45 mouse cellular contexts compared by ENCODE assay signal in genomic region chr8:60534945-60535344, GRCm38 (mm10). TPM values are rescaled to one million over a fixed set of nuclear protein-coding genes. Genes with fewer than 3 reads are reported as not detected.
DNase-seq lines count a peak whose midpoint lies in the region; ATAC-seq and TF ChIP-seq lines count a peak whose summit lies in the region.
"Had no signal": no experiment of that assay in that cellular context is flagged by ENCODE, and none has a peak within 500 bp of the region (broad histone marks: within the 10 kb centered on the region; RNA-seq: fewer than 3 reads in every experiment).

No protein-coding gene starts in this region.

- 31% methylated on average over 2 of the region's 2 CpGs for WGBS in hindbrain, embryonic 11.5 days
- WGBS in hindbrain, embryonic 14.5 days = 25% methylated on average over 2 of the region's 2 CpGs
- WGBS in liver, postnatal 0 days (ENCODE audit: insufficient replicate concordance) = 40% methylated on average over 2 of the region's 2 CpGs
- 55% methylated on average over 2 of the region's 2 CpGs for WGBS in liver, embryonic 11.5 days

- no peak overlapping the region for H3K9ac ChIP-seq in hindbrain, embryonic 11.5 days (ENCODE audit: low read depth, low read length)
- H3K9ac ChIP-seq in hindbrain, embryonic 14.5 days = no peak overlapping the region
- no peak overlapping the region for H3K9ac ChIP-seq in liver, postnatal 0 days (replicated peaks)
- H3K9ac ChIP-seq in liver, embryonic 11.5 days (ENCODE audit: low read depth, low read length) = no peak overlapping the region
- H3K9ac ChIP-seq: embryonic facial prominence, embryonic 13.5 days; forebrain, embryonic 15.5 days; intestine, embryonic 15.5 days; limb, embryonic 12.5 days; liver, embryonic 14.5 days; lung, embryonic 15.5 days had no signal

- no peaks in the 10 kb centered on the region for H3K36me3 ChIP-seq in hindbrain, embryonic 11.5 days (ENCODE audit: control insufficient read depth, insufficient read depth, low read length)
- no peaks in the 10 kb centered on the region for H3K36me3 ChIP-seq in hindbrain, embryonic 14.5 days (replicated peaks; ENCODE audit: control insufficient read depth, insufficient read depth)
- H3K36me3 ChIP-seq in liver, postnatal 0 days (replicated peaks; ENCODE audit: insufficient read depth, low read length) = no peaks in the 10 kb centered on the region
- H3K36me3 ChIP-seq in liver, embryonic 11.5 days (ENCODE audit: control insufficient read depth, insufficient read depth, low read length) = no peaks in the 10 kb centered on the region
- H3K36me3 ChIP-seq: embryonic facial prominence, embryonic 13.5 days; forebrain, embryonic 15.5 days; hindbrain, embryonic 10.5 days; intestine, embryonic 15.5 days; limb, embryonic 12.5 days; lung, embryonic 15.5 days had no signal

- no peaks in the 10 kb centered on the region for H3K9me3 ChIP-seq in hindbrain, embryonic 11.5 days (ENCODE audit: control insufficient read depth, low read length)
- no peaks in the 10 kb centered on the region for H3K9me3 ChIP-seq in hindbrain, embryonic 14.5 days (ENCODE audit: control insufficient read depth, low read length)
- H3K9me3 ChIP-seq in liver, postnatal 0 days (ENCODE audit: low read length) = peaks cover 5% of the 10 kb centered on the region; the same call in 1 of the 2 replicates
- no peaks in the 10 kb centered on the region for H3K9me3 ChIP-seq in liver, embryonic 11.5 days (ENCODE audit: control insufficient read depth, low read length)
- H3K9me3 ChIP-seq: embryonic facial prominence, embryonic 13.5 days; forebrain, embryonic 15.5 days; intestine, embryonic 15.5 days; limb, embryonic 12.5 days; lung, embryonic 15.5 days had no signal

- TF ChIP-seq EP300 in liver, postnatal 0 days (IDR thresholded peaks at IDR 0.05; ENCODE audit: low read depth) = peak; percentile 29; the same call in 1 of the 2 replicates

- H3K4me2 ChIP-seq in hindbrain, embryonic 11.5 days (replicated peaks; ENCODE audit: low read depth, low read length) = no peak overlapping the region
- no peak overlapping the region for H3K4me2 ChIP-seq in hindbrain, embryonic 14.5 days (replicated peaks)
- no peak overlapping the region for H3K4me2 ChIP-seq in liver, postnatal 0 days (ENCODE audit: low read depth, low read length)
- H3K4me2 ChIP-seq in liver, embryonic 11.5 days = no peak overlapping the region
- H3K4me2 ChIP-seq: embryonic facial prominence, embryonic 13.5 days; forebrain, embryonic 15.5 days; intestine, embryonic 15.5 days; limb, embryonic 12.5 days; lung, embryonic 15.5 days; midbrain, embryonic 11.5 days had no signal

- 0 out of 2 replicates have a peak, but pooled peaks have one; percentile 49 for ATAC-seq in hindbrain, embryonic 11.5 days (ENCODE audit: low FRiP score)
- no peak for ATAC-seq in hindbrain, embryonic 14.5 days (ENCODE audit: low FRiP score)
- ATAC-seq in liver, postnatal 0 days = peak; percentile 95
- no peak for ATAC-seq in liver, embryonic 11.5 days (replicated peaks; ENCODE audit: low FRiP score)
- ATAC-seq: forebrain, embryonic 15.5 days; hindbrain, postnatal 0 days; intestine, embryonic 15.5 days; midbrain, embryonic 16.5 days had no signal

- TF ChIP-seq CTCF in liver, postnatal 0 days (IDR thresholded peaks at IDR 0.05; ENCODE audit: low read depth) = no peak

- no peaks in the 10 kb centered on the region for H3K27me3 ChIP-seq in hindbrain, embryonic 11.5 days (ENCODE audit: control insufficient read depth, insufficient read depth, low read length)
- no peaks in the 10 kb centered on the region for H3K27me3 ChIP-seq in hindbrain, embryonic 14.5 days (ENCODE audit: control insufficient read depth, insufficient read depth, low read length)
- no peaks in the 10 kb centered on the region for H3K27me3 ChIP-seq in liver, postnatal 0 days (ENCODE audit: insufficient read depth, low read length)
- H3K27me3 ChIP-seq in liver, embryonic 11.5 days (replicated peaks; ENCODE audit: control insufficient read depth, insufficient read depth, low read length) = no peaks in the 10 kb centered on the region
- H3K27me3 ChIP-seq: embryonic facial prominence, embryonic 13.5 days; forebrain, embryonic 15.5 days; intestine, embryonic 15.5 days; limb, embryonic 12.5 days; lung, embryonic 15.5 days had no signal

- no peaks in the 10 kb centered on the region for H3K4me1 ChIP-seq in hindbrain, embryonic 11.5 days (replicated peaks; ENCODE audit: control insufficient read depth, insufficient read depth, low read length)
- H3K4me1 ChIP-seq in hindbrain, embryonic 14.5 days (replicated peaks; ENCODE audit: control insufficient read depth, insufficient read depth, low read length) = no peaks in the 10 kb centered on the region
- 0 out of 2 replicates have a peak, but pooled peaks cover 4% of the 10 kb centered on the region for H3K4me1 ChIP-seq in liver, postnatal 0 days (ENCODE audit: insufficient read depth)
- H3K4me1 ChIP-seq in liver, embryonic 11.5 days (replicated peaks; ENCODE audit: control insufficient read depth, insufficient read depth, low read length) = no peaks in the 10 kb centered on the region
- H3K4me1 ChIP-seq: embryonic facial prominence, embryonic 13.5 days; forebrain, embryonic 15.5 days; intestine, embryonic 15.5 days; limb, embryonic 12.5 days; lung, embryonic 15.5 days had no signal

- DNase-seq in hindbrain, embryonic 11.5 days (ENCODE audit: low spot score) = peak; percentile 3
- DNase-seq in hindbrain, embryonic 14.5 days (ENCODE audit: low spot score) = no peak
- DNase-seq in liver, postnatal 0 days = no peak
- DNase-seq in liver, embryonic 11.5 days (ENCODE audit: low spot score) = no peak
- peak; percentile 2 for DNase-seq in adipocyte (ENCODE audit: low spot score)
- no peak for DNase-seq in gastrocnemius, adult 18-20 months (ENCODE audit: low spot score)
- DNase-seq in adrenal gland, adult (ENCODE audit: inconsistent age in 2 of 2, low spot score in 1 of 2) = no peak
- DNase-seq: adrenal gland, adult 2 months; adrenal gland, postnatal 36 days; B cell, adult 2 months; cerebellum, adult 2 months; cerebellum, postnatal 14 days; gastrocnemius, postnatal 10 days; heart, postnatal 14 days; kidney, postnatal 14 days; lung, postnatal 36 days; right cerebral cortex, adult 18-20 months; right cerebral cortex, postnatal 4 days; thymus, adult 18-20 months; thymus, postnatal 36 days had no signal

- no peak overlapping the region for H3K4me3 ChIP-seq in hindbrain, embryonic 11.5 days (ENCODE audit: low read depth, low read length)
- no peak overlapping the region for H3K4me3 ChIP-seq in hindbrain, embryonic 14.5 days (replicated peaks; ENCODE audit: low read length)
- H3K4me3 ChIP-seq in liver, postnatal 0 days (ENCODE audit: low read depth, low read length) = no peak overlapping the region
- no peak overlapping the region for H3K4me3 ChIP-seq in liver, embryonic 11.5 days (ENCODE audit: low read depth, low read length)
- H3K4me3 ChIP-seq: embryonic facial prominence, embryonic 13.5 days; forebrain, embryonic 15.5 days; hindbrain, embryonic 10.5 days; intestine, embryonic 15.5 days; left cerebral cortex, adult 2 months; limb, embryonic 12.5 days; lung, embryonic 15.5 days had no signal

- no peak overlapping the region for H3K27ac ChIP-seq in hindbrain, embryonic 11.5 days (ENCODE audit: low read depth, low read length)
- H3K27ac ChIP-seq in hindbrain, embryonic 14.5 days = no peak overlapping the region
- peak overlapping the region; percentile 75 for H3K27ac ChIP-seq in liver, postnatal 0 days (ENCODE audit: low read depth)
- H3K27ac ChIP-seq in liver, embryonic 11.5 days (ENCODE audit: low read depth, low read length) = no peak overlapping the region
- H3K27ac ChIP-seq: embryonic facial prominence, embryonic 13.5 days; forebrain, embryonic 15.5 days; hindbrain, embryonic 10.5 days; hindbrain, postnatal 0 days; intestine, embryonic 15.5 days; left cerebral cortex, adult 2 months; limb, embryonic 12.5 days; liver, embryonic 14.5 days; lung, embryonic 15.5 days; stomach, postnatal 0 days had no signal

RNA-seq across cellular contexts. Expression of gene Aadat, which starts 29.2 kb away (rescaled TPM):
- polyA plus RNA-seq in hindbrain, embryonic 11.5 days (2014; fragmentation: Nextera tagmentation; extraction: Ambion mirVana) = 0.94 and 1.2 TPM in 2 replicates
- polyA plus RNA-seq in hindbrain, embryonic 14.5 days (2014; fragmentation: Nextera tagmentation; extraction: Ambion mirVana) = 2.0 TPM in 2 replicates
- polyA plus RNA-seq in liver, postnatal 0 days (2015; fragmentation: Nextera tagmentation; extraction: Ambion mirVana) = 51.6 and 57.7 TPM in 2 replicates
- 5.2 and 6.2 TPM in 2 replicates for polyA plus RNA-seq in liver, embryonic 11.5 days (2014; fragmentation: Nextera tagmentation; extraction: Ambion mirVana)
- total RNA-seq in gastrocnemius, adult 18-20 months (2021) = under 1 TPM; 0.14 to 0.30 TPM
- total RNA-seq: adrenal gland, postnatal 36 days; gastrocnemius, postnatal 10 days; heart, adult 8-10 months; heart, postnatal 14 days; megakaryocyte, adult 5-6 weeks; neutrophil, adult 5-6 weeks had no signal
- polyA plus RNA-seq: adrenal gland, adult 2 months had no signal

RNA-seq across cellular contexts. Expression of gene Gm10283, which starts 31.9 kb away (rescaled TPM):
- not detected in 2 replicates for polyA plus RNA-seq in hindbrain, embryonic 11.5 days (2014; fragmentation: Nextera tagmentation; extraction: Ambion mirVana)
- polyA plus RNA-seq in hindbrain, embryonic 14.5 days (2014; fragmentation: Nextera tagmentation; extraction: Ambion mirVana) = not detected in 2 replicates
- not detected in 2 replicates for polyA plus RNA-seq in liver, postnatal 0 days (2015; fragmentation: Nextera tagmentation; extraction: Ambion mirVana)
- polyA plus RNA-seq in liver, embryonic 11.5 days (2014; fragmentation: Nextera tagmentation; extraction: Ambion mirVana) = not detected in 2 replicates
- total RNA-seq in gastrocnemius, adult 18-20 months (2021) = not detected
- total RNA-seq: adrenal gland, adult 2 months; adrenal gland, postnatal 36 days; ES-E14; gastrocnemius, postnatal 10 days; heart, adult 8-10 months; heart, postnatal 14 days; hindbrain, postnatal 0 days; layer of hippocampus, adult 18-20 months; layer of hippocampus, postnatal 10 days; left cerebral cortex, adult 2 months; left cerebral cortex, postnatal 25 days; megakaryocyte, adult 5-6 weeks; neutrophil, adult 5-6 weeks had no signal
- polyA plus RNA-seq: adrenal gland, adult 2 months; cerebellum, adult 2 months; cortical plate, adult 2 months; embryonic facial prominence, embryonic 13.5 days; forebrain, embryonic 15.5 days; gonadal fat pad, adult 2 months; heart, embryonic 14.5 days; hindbrain, embryonic 10.5 days; hindbrain, postnatal 0 days; intestine, embryonic 15.5 days; kidney, embryonic 14.5 days; limb, embryonic 12.5 days; liver, embryonic 14.5 days; lung, embryonic 15.5 days; midbrain, embryonic 11.5 days; midbrain, embryonic 16.5 days; neural tube, embryonic 11.5 days; spleen, adult 2 months; stomach, postnatal 0 days had no signal

Comparison
In these comparisons a context has a peak if more than half of its experiments do, and no peak if none do; other contexts are left out.
1. ATAC-seq: peak in hindbrain, embryonic 11.5 days (single experiment) and liver, postnatal 0 days (single experiment); none in hindbrain, embryonic 14.5 days (single experiment) and liver, embryonic 11.5 days (single experiment).
2. DNase-seq: peak in hindbrain, embryonic 11.5 days (single experiment) and adipocyte (single experiment); none in hindbrain, embryonic 14.5 days (single experiment), liver, postnatal 0 days (single experiment), liver, embryonic 11.5 days (single experiment), gastrocnemius, adult 18-20 months (single experiment) and adrenal gland, adult (0 of 2).